Mouse (Mus musculus): ENCODE measurements at regions not wholly inside any gene's neighbourhood (a gene's known extent, or its start where the extent isn't known, plus 50 kb on each side); places are given as distances from the start of the nearest gene placed in this dataset.

DNA sequence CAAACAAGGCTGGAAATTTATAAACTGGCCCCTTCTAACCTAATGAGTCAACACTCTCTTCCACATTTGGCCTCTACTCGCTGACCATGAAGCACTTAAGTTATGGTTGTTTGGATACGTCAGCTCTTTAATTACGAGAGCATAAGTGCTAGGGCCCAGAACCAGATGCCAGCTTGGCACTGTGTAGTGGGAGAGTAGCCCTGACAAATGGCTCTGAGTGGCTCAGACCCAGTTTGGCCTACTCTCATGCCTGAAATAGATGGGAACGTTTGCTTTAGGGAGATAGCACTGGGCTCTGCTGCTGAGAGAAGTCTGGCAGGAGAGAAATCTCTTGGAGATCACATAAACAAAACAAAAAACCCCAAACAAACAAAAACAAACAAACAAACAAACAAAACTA lies 278.5 kb upstream of the Ubash3b start:
- no peak for TF ChIP-seq CTCF (IDR thresholded peaks at IDR 0.05; ENCODE audit: borderline replicate concordance, control insufficient read depth, extremely low read depth, insufficient read depth, low read length, poor library complexity)
- TF ChIP-seq POLR2A (IDR thresholded peaks at IDR 0.05; ENCODE audit: control insufficient read depth, extremely low read depth, insufficient read depth, low read length, poor library complexity) = no peak
